Mouse (Mus musculus) right cerebral cortex, postnatal 14 days (tissue): ENCODE measurements around the gene Cacna1c.

Experiments used
- DNase-seq: peaks from one replicate; pipeline ENCODE4 v3.0.0; 2022

Cacna1c gene

DNA sequence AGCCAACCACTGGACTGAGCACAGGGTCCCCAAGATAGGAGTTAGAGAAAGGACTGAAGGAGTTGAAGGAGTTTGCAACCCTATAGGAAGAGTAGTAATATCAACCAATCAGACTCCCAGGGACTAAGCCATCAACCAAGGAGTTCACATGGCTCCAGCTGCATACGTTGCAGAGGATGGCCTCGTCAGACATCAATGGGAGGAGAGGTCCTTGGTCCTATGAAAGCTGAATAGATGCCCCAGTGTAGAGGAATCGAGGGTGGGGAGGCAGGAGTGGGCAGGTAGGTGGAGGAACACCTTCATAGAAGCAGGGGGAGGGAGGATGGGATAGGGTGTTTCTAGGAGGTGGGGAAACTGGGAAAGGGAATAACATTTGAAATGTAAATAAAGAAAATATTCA lies 8.7 kb upstream of the Cacna1c start:
- DNase-seq: no peak

DNA sequence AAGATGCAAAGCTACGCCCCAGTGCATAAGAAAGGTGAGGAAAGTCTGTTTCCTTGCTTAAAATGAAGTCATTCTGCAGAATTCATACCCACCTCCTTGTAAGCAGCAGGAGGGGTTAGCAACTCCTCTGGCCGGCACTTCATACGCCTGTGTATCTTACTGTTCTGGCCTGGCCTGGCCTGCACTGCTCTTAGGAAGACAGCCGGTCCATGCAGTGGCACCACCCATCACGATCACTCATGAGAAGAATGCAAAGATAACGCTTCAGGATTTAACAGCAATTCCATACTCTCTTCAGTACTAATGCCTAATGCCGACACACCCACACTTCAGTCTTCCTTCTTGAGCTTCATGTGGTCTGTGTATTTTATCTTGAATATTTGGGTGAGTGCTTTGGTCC lies 8.1 kb upstream of the Cacna1c start:
- DNase-seq: no peak

DNA sequence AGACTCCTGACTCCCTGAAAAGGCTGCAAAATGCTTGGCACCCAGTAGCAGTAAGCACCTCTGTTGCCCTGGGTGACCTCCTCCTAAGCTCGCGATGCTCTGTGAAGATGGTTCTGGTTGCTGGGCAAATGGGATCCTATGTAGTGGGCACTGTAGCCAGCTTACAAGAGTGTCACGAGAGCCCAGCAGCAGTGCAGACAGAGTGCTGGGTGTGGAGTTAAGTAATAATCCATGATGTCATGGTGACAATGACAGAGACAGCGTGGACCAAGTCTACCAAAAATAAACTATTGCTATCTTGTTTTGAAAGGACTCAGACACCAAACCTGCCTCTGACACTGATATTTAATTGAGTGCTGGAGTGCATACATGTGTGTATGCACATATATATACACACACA lies 5.4 kb upstream of the Cacna1c start:
- no peak for DNase-seq

DNA sequence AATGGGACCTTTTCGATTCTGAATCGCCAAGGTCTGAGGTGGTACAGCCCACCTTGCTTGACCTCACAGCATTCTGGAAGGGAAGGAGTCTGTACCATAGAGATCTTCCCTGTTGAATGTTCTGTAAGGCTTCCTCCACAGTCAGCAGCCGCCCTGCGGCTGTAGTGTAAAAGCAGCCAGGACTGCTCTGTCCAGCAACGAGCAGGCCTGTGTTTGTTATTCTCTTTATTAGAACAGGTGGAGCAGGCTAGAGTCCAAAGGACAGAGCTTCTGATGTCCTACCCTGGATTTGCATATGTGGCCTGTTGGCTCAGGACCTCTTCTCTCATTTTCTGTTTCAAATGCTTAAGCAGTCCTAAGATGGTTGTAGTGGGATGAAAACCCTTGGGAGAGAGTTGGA lies 4.1 kb upstream of the Cacna1c start:
- no peak for DNase-seq

DNA sequence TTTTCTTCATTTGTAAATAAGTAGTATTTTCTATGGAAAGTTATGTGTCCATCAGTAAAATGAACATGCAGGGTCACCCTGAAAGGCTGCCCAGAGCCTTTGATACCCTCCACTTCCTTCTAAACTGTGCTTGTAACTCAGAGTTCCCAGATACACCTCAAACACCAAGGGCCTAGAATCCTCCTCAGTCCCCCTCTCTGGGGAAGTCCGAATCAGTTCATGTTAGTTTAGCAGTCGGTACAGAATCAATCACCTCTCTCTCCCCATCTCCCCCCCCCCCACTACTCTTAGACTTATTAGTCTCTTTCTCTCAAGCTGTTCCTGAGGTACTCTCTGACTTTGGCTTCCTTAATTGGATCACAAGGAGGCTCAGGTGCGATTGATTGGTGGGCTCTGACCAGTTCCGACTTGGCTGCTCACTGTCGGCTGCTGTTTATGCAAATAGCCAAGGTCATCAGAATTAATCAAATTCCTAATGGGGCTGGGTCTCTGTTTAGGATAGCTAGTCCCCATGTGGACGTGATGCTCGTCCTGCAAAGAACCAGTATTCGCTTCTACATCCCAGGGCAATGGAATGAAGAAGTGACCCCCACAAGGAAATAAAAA lies 3.2 kb upstream of the Cacna1c start:
- no peak for DNase-seq

DNA sequence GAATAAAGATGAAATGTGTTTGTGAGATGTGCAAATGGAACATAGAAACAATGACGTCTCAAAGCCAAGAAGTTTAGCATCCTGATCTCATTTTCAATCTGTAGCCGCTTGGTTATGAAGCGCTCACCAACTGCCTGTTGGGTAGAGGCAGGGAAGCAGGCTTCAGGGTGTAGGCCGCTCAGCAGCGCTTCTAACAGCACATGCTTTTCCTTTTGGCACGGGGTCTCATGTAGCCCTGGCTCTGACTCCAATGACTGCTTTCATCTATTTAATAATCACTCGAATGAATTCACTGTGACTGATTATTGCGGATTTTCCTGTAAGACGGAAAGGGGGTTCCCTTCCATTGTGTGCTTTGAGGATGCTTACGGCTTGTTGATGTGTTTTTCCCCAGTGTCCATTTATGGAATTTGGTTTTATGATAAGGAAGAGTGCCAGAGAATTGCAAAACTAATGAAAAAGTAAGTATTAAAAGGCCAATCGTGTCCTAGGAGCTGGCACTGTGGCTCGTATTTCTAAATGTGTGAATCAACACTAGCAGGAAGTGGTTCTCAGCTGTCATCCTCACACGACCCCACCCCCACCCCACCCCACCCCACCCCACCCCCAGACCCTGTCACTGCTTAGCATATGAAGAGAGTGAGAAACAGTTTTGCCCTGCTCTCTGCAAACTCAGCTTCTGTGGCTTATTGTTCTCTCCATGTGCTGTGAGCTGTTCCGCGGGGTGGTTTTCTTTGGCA lies 2.5 kb upstream of the Cacna1c start:
- no peak for DNase-seq

DNA sequence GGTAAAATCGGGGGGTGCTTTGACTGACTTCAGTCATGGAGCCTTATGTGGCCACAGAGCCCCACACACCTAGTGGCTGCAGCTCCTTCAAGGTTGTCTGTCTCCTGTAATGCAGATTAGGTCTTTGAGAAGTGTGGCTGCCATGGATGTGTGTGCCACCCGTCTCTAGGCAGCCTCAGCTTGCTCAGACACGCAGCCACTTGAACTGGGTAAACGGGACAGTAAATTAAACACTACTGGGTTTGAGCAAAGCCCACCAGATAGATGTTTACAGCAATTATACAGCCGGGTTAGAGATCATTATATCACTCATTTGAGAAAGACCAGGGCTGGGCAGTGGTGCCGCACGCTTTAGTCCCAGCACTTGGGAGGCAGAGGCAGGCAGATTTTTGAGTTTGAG lies 1.6 kb downstream of the Cacna1c start:
- DNase-seq: no peak

DNA sequence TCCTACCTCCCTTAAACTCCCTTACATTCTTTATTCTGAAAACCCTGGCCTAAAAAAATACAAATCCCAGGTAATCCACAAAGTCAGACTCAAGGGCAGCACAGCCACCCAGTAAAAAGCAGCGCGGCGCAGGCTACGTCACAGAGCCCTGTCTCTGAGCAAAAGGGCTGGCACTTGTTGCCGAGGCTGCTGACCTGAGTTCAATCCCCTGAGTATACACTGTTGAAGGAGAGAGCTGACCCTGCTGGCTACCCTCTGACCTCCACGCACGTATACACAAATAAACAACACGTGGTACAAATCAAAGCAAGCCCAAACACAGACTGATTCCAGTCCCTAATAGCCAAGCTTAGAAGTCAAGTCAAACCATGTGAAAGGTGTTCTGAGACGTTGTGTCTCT lies 2.1 kb downstream of the Cacna1c start:
- no peak for DNase-seq

DNA sequence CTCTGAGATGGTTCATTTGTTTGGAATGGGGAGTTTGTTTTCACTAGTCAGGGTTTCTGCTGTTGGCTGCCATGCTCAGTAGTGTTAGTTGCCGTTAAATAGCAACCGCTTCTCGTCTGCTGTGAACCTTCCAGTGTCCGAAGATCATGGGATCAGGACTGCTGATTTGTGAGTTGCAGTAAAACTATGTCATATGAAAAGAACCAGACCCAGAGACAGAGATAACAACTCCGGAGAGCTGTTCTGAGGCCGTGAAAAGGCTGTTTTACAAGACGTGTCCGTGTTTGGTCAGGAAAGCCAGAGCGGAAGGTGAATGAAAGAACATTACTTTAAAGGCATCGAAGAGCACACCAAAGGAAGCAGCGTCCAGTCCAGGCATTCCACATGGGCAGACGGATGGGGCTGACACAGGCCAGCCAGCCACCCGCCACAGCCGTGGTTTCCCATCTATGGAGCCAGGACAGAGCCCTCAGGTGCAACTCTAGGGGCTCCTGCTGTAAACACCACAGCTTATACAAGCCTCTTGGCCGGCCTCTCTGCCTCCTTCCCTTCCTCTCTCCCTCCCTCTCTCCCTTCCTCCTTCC lies 2.6 kb downstream of the Cacna1c start:
- no peak for DNase-seq

DNA sequence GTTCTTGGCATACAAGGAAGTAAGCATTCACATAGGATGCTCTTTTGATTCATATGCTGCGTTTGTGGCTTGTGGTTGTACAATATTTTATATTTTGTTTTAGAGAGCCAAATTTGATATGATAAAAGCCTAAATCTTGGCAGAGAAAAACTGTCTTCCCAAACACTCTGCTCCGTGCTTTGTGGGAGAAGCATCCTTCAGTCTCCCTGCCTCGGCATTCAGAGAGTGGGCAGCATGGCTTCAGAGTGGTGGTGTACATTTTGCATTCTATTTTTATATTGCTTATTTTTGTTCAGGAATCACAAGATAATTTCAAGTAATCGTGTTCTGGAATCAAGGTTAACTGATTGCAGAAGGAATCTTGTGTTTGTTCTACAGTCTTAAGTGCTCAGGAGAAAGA lies 4.7 kb downstream of the Cacna1c start:
- DNase-seq: no peak

DNA sequence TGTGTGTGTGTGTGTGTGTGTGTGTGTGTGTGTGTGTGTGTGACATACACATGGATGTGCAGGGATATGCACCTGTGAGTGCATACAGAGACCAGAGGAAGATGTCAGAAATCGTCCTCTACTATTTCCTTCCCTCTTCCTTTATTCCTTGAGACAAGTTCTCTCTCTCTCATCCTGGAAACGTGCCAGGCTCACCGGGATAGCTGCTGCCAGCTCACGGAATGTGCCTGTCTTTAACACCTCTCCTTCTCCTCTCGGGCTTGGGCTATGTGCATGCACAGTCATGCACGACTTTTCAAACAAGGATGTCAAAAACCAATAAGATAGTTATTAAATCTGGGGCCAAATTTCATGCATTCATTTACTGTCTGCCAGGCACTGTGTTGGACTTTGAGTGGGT lies 8.6 kb downstream of the Cacna1c start:
- no peak for DNase-seq

DNA sequence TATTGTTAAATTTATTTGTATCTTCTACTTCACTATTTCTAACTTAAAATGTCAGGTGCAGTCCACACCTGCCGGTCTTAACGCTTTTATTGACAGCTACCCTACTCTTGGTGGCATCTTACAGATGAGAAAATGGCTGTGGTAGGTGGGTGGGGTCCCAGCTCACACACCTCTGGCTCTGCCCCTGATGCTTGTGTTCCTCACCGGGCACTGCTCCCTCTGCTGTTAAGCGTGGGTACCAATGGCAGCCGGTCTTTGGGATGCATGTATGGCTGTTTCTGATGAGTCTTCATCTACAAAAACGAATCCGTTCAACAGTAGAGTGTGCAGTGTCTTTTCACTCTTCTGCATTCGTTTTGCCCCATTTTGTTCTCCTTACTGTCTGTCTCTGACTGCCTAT lies 9.6 kb downstream of the Cacna1c start:
- peak; percentile 31 for DNase-seq

DNA sequence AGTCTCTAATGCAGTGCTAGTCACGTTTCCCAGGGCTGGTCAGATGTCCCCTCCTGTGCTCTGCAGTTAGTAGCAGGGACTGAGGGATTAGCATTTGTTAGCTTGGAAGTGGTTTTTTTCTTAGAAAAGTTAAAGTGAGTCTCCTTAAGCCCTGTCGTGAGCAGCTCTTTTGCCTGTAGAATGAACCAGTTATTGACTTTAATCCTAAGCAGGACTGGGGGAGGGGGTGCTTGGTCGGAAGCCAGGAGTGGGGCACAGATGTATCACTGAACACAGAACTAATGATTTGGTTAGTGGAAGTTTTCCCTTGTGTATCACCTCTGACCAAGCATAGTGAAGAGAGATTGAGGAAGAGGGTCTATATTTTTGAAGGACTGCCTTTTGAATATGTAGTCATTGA lies 12.4 kb downstream of the Cacna1c start:
- DNase-seq: no peak

DNA sequence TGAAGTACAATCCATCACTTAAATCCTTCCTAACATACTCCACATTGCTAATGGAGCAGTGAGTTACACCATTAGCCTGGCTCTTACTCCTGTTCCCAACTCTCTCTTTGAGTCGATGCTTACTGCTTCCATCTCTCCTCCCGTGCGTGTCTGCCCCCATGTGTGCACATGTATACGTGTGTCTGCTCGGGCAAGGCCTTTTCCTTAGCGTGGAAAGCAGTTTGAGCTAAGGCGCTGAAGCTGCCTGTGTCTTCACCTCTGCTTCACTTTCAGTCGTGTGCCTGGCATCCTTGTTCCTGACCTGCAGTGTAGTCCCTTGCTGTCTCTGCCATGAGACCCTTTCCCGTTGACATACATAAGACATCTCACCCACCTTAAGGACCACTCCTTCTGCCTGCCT lies 14.0 kb downstream of the Cacna1c start:
- DNase-seq: no peak

DNA sequence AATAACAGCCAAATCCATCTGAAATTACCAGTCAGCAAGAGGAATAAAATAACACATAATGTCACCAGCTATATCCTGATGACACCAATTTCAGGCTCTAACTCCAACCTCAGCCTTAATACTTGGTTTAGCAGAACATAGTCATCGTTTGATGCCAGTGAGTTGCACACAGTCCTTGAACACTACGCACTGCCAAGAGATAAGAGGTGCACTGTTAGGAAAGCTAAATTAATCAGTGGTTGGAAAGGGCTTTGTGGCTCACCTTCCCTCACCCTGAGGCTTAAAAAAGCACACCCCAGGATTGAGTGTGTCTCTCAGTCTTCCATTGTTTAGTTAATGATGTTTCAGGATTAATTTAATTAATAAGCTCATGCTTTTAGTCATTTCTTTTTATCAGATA lies 16.0 kb downstream of the Cacna1c start:
- DNase-seq: no peak

DNA sequence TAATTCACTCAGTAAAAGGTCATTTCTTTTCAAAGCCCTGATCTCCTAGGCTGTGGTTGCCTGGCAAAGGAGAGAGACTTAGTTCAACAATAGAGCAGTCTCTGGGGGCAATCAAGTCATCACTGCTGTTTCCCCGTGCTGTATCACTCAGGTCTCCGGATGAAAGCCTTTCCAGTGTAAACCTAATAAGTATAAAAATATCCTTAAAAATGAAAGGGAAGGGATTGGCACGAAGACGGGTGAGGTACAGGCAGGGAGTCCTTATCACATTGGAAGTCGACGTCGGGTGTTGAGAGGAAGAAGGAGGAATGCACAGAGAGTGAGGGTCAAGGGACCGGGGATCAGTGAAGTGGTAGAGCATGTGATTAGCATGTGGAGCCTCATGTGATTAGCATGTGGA lies 19.1 kb downstream of the Cacna1c start:
- DNase-seq: no peak

DNA sequence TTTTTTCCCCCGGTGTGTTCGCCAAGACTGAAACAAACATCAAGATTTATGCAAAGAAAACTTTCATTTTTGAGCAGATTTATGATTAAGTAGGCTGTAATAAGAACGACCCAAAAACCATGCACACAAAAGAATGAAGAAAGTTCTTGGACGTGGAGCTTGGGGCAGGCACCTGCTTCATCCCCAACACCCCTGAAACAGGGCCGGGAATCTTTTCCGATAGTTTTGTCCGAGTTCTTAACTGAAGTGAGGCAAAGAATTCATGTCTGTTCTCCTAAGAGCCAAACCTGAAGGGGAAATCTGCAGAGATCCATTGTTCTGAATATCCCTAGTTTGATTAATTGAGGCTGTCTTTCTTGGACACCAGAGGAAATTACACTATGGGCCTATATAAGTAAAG lies 20.1 kb downstream of the Cacna1c start:
- no peak for DNase-seq

DNA sequence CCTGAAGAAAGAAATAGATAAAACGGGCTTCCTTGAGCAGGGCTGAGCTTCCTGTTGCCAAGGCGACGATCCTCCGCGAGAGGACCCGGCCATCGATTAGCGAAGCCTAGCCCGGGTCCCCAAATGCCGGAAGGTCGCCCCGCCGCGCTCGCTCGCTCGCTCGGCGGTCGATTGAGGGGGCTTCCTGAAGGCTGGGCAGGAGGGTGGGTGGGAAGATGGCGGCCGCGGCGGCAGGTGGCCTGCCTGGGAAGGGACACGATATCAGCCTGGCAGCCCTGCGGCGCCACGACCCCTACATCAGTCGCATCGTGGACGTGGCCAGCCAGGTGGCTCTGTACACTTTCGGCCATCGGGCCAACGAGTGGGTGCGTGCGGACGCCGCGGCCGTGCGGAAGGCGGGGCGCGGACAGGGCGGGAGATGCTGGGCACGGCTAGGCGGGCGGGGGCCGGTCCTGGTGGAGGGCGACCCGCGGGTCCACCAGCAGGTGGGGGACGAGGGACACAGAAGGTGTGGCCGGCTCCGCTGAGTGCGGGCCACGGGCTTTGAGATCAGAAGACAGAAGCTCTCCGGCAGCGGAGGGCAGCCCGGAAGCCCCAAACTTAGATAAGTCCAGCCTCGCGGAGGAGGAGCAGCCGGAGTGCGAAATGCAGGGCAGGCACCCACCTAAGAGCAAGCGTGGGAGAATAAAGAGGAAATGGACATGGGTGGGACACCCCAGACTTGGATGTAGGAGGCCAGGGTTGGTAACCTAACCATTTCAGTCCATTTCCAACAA lies 21.0 kb downstream of the Cacna1c start, which contains the start of gene Dcp1b:
Gene Dcp1b, plus strand, starts transcription at position 176 of the 776 bp plus-strand sequence.
- DNase-seq: peak; percentile 90

DNA sequence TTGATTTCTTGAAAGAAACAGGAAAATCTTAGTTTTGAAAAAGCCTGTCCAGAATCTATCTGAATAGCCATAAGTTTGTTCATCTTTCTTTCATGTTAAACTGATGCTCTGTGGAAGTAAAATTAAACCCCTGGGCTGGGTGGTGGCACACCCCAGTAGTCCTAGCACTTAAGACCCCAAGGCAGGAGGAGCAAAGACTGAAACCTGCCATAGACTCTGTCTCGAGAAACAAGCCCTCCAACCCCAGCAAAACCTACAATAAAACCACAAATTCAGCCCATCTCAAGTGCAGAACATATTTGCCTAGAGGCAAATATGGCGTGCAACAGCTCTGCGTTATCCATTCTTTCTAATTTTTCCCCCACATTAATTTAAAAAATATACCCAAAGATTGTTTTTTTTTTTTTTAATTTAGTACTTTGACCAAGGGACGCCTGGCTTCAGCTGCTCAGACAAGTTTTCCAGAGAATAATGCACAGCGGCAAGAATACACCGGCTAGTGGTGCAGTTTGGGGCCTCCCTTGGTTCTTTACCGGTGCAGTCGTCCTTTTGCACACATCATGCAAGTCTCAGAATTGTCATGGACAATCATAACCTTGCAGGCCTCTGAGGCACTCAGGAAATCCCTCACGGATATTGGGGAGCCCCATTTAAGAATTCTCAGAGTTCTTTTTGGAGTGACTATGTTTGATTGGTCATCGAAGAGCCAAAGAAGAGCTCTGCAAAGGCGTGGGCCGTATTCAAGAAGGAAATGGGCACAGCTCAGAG lies 21.7 kb downstream of the Cacna1c start:
- no peak for DNase-seq

DNA sequence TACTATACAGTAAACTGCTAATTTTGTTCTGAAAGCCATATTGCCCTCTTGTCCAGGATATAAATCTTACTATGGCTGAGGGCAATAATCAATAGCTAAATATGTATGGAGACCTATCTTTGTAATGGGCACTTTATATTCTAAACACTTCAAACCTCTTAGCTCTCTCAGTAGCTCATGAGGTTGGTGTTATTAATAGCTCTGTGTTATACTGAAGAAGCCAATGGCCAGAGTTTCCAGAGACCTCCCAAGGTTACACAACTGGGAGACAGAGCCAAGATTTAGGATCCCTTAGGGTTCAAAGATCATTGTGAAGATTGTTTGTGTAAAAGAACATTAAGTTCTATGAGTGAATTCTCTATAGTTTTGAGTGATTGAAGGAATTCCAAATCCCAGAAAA lies 30.5 kb downstream of the Cacna1c start:
- DNase-seq: no peak

DNA sequence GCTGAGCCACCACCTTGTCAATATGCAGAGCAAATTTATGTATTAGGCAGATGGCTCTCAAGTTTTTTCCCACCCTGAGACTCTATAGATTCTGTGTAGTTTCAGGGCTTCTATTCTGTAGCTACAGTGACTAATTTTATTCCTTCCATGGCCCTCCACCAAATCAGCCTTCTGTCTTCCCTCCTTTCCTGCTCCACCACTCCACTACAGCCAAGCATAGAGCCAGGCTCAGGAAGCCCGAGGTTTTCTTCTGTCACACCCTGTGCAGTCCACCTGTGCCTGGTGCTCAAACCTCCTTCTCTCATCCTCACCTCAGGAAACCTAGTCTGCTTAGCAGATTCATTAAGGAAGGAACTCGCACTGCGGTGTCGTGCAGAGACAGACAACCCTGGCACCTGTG lies 51.1 kb downstream of the Cacna1c start:
- DNase-seq: no peak

DNA sequence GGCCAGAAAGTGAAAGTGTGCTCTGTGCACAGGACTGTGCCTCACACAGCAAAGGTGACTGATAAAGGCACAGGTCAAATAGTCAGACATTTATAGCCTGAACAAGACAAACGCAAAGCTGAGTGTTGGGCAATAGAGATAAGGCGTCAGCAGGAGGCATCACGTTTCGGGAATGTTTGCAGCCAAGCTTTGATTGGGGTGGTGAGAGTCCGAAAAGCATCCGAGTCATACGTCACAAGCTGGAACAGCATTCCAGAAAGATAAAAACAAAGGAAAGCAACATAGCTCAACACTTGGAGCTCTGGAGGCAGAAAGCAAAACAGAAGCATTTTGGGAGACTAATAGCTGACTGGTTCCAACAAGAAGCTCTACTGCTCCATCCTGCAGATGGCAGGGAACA lies 56.7 kb downstream of the Cacna1c start:
- no peak for DNase-seq

DNA sequence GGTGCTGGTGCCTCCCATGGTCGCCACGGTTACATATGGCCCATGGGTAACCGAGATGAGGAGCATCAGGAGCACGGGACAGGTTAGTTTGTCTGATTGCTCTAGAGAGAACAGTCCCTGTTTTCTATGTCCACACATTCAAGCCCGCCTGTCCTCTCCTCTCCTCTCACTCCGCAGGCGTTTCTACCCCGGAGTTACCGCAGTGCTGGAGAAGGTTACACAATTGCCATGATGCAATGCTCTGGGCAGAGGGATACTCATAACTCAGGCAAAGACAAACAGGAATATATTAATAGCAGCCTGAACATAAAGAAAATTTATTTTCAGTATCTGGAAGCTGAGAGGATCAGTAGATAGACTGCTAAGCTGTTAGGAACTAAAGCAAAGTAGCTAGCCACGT lies 58.5 kb downstream of the Cacna1c start:
- no peak for DNase-seq
